Mouse (Mus musculus): Measurements from ENCODE around the gene Prok1. TPM values are rescaled to one million over a fixed set of nuclear protein-coding genes. Genes with fewer than 3 reads are reported as not detected.

Gene Prok1
- polyA plus RNA-seq, 1 experiment from 2014 or later, result not detected

GRCm38 (mm10) chr3:107223230-107223629, 16.3 kb downstream of the Prok1 start:
- no peak overlapping the region for H3K4me2 ChIP-seq (ENCODE audit: low read length)

GRCm38 (mm10) chr3:107221608-107222007, 17.9 kb downstream of the Prok1 start, which contains the start of gene Cym:
Gene Cym (minus strand): TSS chr3:107221732.
- H3K27me3 ChIP-seq (ENCODE audit: control insufficient read depth, insufficient read depth, low read length), result no peaks in the 10 kb centered on the region
- no peaks in the 10 kb centered on the region for H3K9me3 ChIP-seq (ENCODE audit: control insufficient read depth, low read length)
- no peak for ATAC-seq (ENCODE audit: insufficient number of reproducible peaks, insufficient read depth, low FRiP score, low read depth)
- WGBS, result 71% methylated on average over 10 of the region's 10 CpGs
- no peaks in the 10 kb centered on the region for H3K36me3 ChIP-seq (ENCODE audit: control insufficient read depth, insufficient read depth, low read length)
- H3K4me1 ChIP-seq (ENCODE audit: control insufficient read depth in 2 of 2, insufficient read depth in 2 of 2, low read length in 2 of 2), result no peaks in the 10 kb centered on the region
- H3K27ac ChIP-seq (replicated peaks in 1 of 2; ENCODE audit: control insufficient read depth in 1 of 2, insufficient read depth in 1 of 2, low read depth in 2 of 2, low read length in 2 of 2), result no peak within 1 kb of the TSS
- H3K9ac ChIP-seq (ENCODE audit: low read length), result no peak within 1 kb of the TSS
- H3K4me2 ChIP-seq (ENCODE audit: low read length), result no peak within 1 kb of the TSS
- no peak within 1 kb of the TSS for H3K4me3 ChIP-seq (ENCODE audit: control insufficient read depth in 1 of 2, insufficient read depth in 1 of 2, low read depth in 1 of 2, low read length in 2 of 2)

More at GRCm38 (mm10) chr3:107223230-107223629, 16.3 kb downstream of the Prok1 start:
- ATAC-seq (ENCODE audit: insufficient number of reproducible peaks, insufficient read depth, low FRiP score, low read depth), result no peak
- no peaks in the 10 kb centered on the region for H3K27me3 ChIP-seq (ENCODE audit: control insufficient read depth, insufficient read depth, low read length)
- H3K4me1 ChIP-seq (ENCODE audit: control insufficient read depth in 2 of 2, insufficient read depth in 2 of 2, low read length in 2 of 2), result no peaks in the 10 kb centered on the region
- H3K27ac ChIP-seq (replicated peaks in 1 of 2; ENCODE audit: control insufficient read depth in 1 of 2, insufficient read depth in 1 of 2, low read depth in 2 of 2, low read length in 2 of 2), result no peak overlapping the region
- H3K9me3 ChIP-seq (ENCODE audit: control insufficient read depth, low read length), result no peaks in the 10 kb centered on the region
- WGBS, result 29% methylated on average over 1 of the region's 1 CpGs
- no peaks in the 10 kb centered on the region for H3K36me3 ChIP-seq (ENCODE audit: control insufficient read depth, insufficient read depth, low read length)
- no peak overlapping the region for H3K9ac ChIP-seq (ENCODE audit: low read length)
- no peak overlapping the region for H3K4me3 ChIP-seq (ENCODE audit: control insufficient read depth in 1 of 2, insufficient read depth in 1 of 2, low read depth in 1 of 2, low read length in 2 of 2)

- Histone ChIP-seq H3K9me3 (ENCODE audit: control insufficient read depth, low read length) (no peaks in the 10 kb centered on the region), H3K4me2 (ENCODE audit: low read length) (no peak overlapping the region), H3K4me3 (ENCODE audit: control insufficient read depth in 1 of 2, insufficient read depth in 1 of 2, low read depth in 1 of 2, low read length in 2 of 2) (no peak overlapping the region), H3K36me3 (ENCODE audit: control insufficient read depth, insufficient read depth, low read length) (no peaks in the 10 kb centered on the region), H3K9ac (ENCODE audit: low read length) (no peak overlapping the region), H3K4me1 (ENCODE audit: control insufficient read depth in 2 of 2, insufficient read depth in 2 of 2, low read length in 2 of 2) (no peaks in the 10 kb centered on the region), H3K27ac (replicated peaks in 1 of 2; ENCODE audit: control insufficient read depth in 1 of 2, insufficient read depth in 1 of 2, low read depth in 2 of 2, low read length in 2 of 2) (no peak overlapping the region), H3K27me3 (ENCODE audit: control insufficient read depth, insufficient read depth, low read length) (0 out of 2 replicates have a peak, but pooled peaks cover 2% of the 10 kb centered on the region)
- ATAC-seq (ENCODE audit: insufficient number of reproducible peaks, insufficient read depth, low FRiP score, low read depth), result no peak
- WGBS, result 80% methylated on average over 7 of the region's 7 CpGs
Measured at GRCm38 (mm10) chr3:107218572-107218971, 20.9 kb downstream of the Prok1 start.

GRCm38 (mm10) chr3:107217101-107217480, 22.4 kb downstream of the Prok1 start:
- H3K9ac ChIP-seq (ENCODE audit: low read length), result no peak overlapping the region
- H3K36me3 ChIP-seq (ENCODE audit: control insufficient read depth, insufficient read depth, low read length), result no peaks in the 10 kb centered on the region
- no peaks in the 10 kb centered on the region for H3K9me3 ChIP-seq (ENCODE audit: control insufficient read depth, low read length)
- no peaks in the 10 kb centered on the region for H3K4me1 ChIP-seq (ENCODE audit: control insufficient read depth in 2 of 2, insufficient read depth in 2 of 2, low read length in 2 of 2)
- no peak overlapping the region for H3K27ac ChIP-seq (replicated peaks in 1 of 2; ENCODE audit: control insufficient read depth in 1 of 2, insufficient read depth in 1 of 2, low read depth in 2 of 2, low read length in 2 of 2)
- H3K27me3 ChIP-seq (ENCODE audit: control insufficient read depth, insufficient read depth, low read length), result 0 out of 2 replicates have a peak, but pooled peaks cover 2% of the 10 kb centered on the region
- H3K4me3 ChIP-seq (ENCODE audit: control insufficient read depth in 1 of 2, insufficient read depth in 1 of 2, low read depth in 1 of 2, low read length in 2 of 2), result no peak overlapping the region
- no peak overlapping the region for H3K4me2 ChIP-seq (ENCODE audit: low read length)
- no peak for ATAC-seq (ENCODE audit: insufficient number of reproducible peaks, insufficient read depth, low FRiP score, low read depth)
- WGBS, result 73% methylated on average over 3 of the region's 3 CpGs

GRCm38 (mm10) chr3:107216400-107217100, 23.0 kb downstream of the Prok1 start:
- 71% methylated on average over 8 of the region's 8 CpGs for WGBS
- no peak for ATAC-seq (ENCODE audit: insufficient number of reproducible peaks, insufficient read depth, low FRiP score, low read depth)
- Histone ChIP-seq H3K9ac (ENCODE audit: low read length) (no peak overlapping the region), H3K27me3 (ENCODE audit: control insufficient read depth, insufficient read depth, low read length) (0 out of 2 replicates have a peak, but pooled peaks cover 2% of the 10 kb centered on the region), H3K9me3 (ENCODE audit: control insufficient read depth, low read length) (no peaks in the 10 kb centered on the region), H3K4me1 (ENCODE audit: control insufficient read depth in 2 of 2, insufficient read depth in 2 of 2, low read length in 2 of 2) (no peaks in the 10 kb centered on the region), H3K4me2 (ENCODE audit: low read length) (no peak overlapping the region), H3K36me3 (ENCODE audit: control insufficient read depth, insufficient read depth, low read length) (no peaks in the 10 kb centered on the region), H3K27ac (replicated peaks in 1 of 2; ENCODE audit: control insufficient read depth in 1 of 2, insufficient read depth in 1 of 2, low read depth in 2 of 2, low read length in 2 of 2) (no peak overlapping the region), H3K4me3 (ENCODE audit: control insufficient read depth in 1 of 2, insufficient read depth in 1 of 2, low read depth in 1 of 2, low read length in 2 of 2) (no peak overlapping the region)

GRCm38 (mm10) chr3:107214606-107215005, 24.9 kb downstream of the Prok1 start:
- Histone ChIP-seq H3K27me3 (ENCODE audit: control insufficient read depth, insufficient read depth, low read length) (0 out of 2 replicates have a peak, but pooled peaks cover 2% of the 10 kb centered on the region), H3K4me2 (ENCODE audit: low read length) (no peak overlapping the region), H3K9me3 (ENCODE audit: control insufficient read depth, low read length) (no peaks in the 10 kb centered on the region), H3K4me1 (ENCODE audit: control insufficient read depth in 2 of 2, insufficient read depth in 2 of 2, low read length in 2 of 2) (no peaks in the 10 kb centered on the region), H3K27ac (replicated peaks in 1 of 2; ENCODE audit: control insufficient read depth in 1 of 2, insufficient read depth in 1 of 2, low read depth in 2 of 2, low read length in 2 of 2) (no peak overlapping the region), H3K4me3 (ENCODE audit: control insufficient read depth in 1 of 2, insufficient read depth in 1 of 2, low read depth in 1 of 2, low read length in 2 of 2) (no peak overlapping the region), H3K9ac (ENCODE audit: low read length) (no peak overlapping the region), H3K36me3 (ENCODE audit: control insufficient read depth, insufficient read depth, low read length) (no peaks in the 10 kb centered on the region)
- WGBS, result 75% methylated on average over 5 of the region's 5 CpGs
- ATAC-seq (ENCODE audit: insufficient number of reproducible peaks, insufficient read depth, low FRiP score, low read depth), result no peak

GRCm38 (mm10) chr3:107207625-107208253, 31.8 kb downstream of the Prok1 start:
- no peaks in the 10 kb centered on the region for H3K27me3 ChIP-seq (ENCODE audit: control insufficient read depth, insufficient read depth, low read length)
- H3K9ac ChIP-seq (ENCODE audit: low read length), result no peak overlapping the region
- H3K27ac ChIP-seq (replicated peaks in 1 of 2; ENCODE audit: control insufficient read depth in 1 of 2, insufficient read depth in 1 of 2, low read depth in 2 of 2, low read length in 2 of 2), result no peak overlapping the region
- no peak for ATAC-seq (ENCODE audit: insufficient number of reproducible peaks, insufficient read depth, low FRiP score, low read depth)
- no peaks in the 10 kb centered on the region for H3K4me1 ChIP-seq (ENCODE audit: control insufficient read depth in 2 of 2, insufficient read depth in 2 of 2, low read length in 2 of 2)
- WGBS, result 64% methylated on average over 7 of the region's 7 CpGs
- no peaks in the 10 kb centered on the region for H3K36me3 ChIP-seq (ENCODE audit: control insufficient read depth, insufficient read depth, low read length)
- H3K9me3 ChIP-seq (ENCODE audit: control insufficient read depth, low read length), result no peaks in the 10 kb centered on the region
- no peak overlapping the region for H3K4me2 ChIP-seq (ENCODE audit: low read length)
- no peak overlapping the region for H3K4me3 ChIP-seq (ENCODE audit: control insufficient read depth in 1 of 2, insufficient read depth in 1 of 2, low read depth in 1 of 2, low read length in 2 of 2)
